Mouse (Mus musculus) thymus, postnatal 0 days (tissue): Measurements from ENCODE around the gene Slc45a2. TPM values are rescaled to one million over a fixed set of nuclear protein-coding genes. Genes with fewer than 3 reads are reported as not detected.
"Not testable (repeated sequence)": the region's sequence is repeated elsewhere in the genome, so short reads cannot be mapped to it uniquely, and the experiment has no call there.

Experiments
- DNase-seq: peaks from one replicate; pipeline ENCODE4 v3.0.0-alpha.2; 2015; ENCODE audit warnings: low spot score
- polyA plus RNA-seq: library from polyadenylated mRNA; unstranded; fragments of >200 nt; fragmentation: Nextera tagmentation; extraction: Ambion mirVana; gene quantifications from 2 replicates; pipeline ENCODE4 v1.2.1, GENCODE M21; 2015

The Slc45a2 gene
- polyA plus RNA-seq, result 0.05 and 0.13 TPM in 2 replicates

DNA sequence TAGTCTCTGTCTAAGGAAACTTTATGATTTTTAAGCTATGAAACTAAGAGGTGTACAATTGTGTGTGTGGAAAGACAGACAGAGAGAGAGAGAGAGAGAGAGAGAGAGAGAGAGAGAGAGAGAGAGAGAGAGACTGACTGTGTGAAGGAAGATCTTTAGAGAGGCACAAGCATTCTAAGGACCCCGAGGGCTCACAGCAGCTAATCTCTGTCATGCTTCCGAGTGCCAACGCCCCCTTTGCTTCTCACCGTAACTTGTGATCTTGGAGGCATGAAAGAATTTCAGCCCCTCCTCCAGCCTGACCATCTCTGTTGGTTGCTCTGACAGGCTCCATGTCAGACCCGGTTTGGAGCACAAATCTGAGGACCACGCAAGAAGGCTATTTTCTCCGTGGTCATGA is at the start of gene Slc45a2:
Gene Slc45a2 (plus strand): TSS at position 301 of the 400 bp plus-strand sequence.
- DNase-seq, result no peak

DNA sequence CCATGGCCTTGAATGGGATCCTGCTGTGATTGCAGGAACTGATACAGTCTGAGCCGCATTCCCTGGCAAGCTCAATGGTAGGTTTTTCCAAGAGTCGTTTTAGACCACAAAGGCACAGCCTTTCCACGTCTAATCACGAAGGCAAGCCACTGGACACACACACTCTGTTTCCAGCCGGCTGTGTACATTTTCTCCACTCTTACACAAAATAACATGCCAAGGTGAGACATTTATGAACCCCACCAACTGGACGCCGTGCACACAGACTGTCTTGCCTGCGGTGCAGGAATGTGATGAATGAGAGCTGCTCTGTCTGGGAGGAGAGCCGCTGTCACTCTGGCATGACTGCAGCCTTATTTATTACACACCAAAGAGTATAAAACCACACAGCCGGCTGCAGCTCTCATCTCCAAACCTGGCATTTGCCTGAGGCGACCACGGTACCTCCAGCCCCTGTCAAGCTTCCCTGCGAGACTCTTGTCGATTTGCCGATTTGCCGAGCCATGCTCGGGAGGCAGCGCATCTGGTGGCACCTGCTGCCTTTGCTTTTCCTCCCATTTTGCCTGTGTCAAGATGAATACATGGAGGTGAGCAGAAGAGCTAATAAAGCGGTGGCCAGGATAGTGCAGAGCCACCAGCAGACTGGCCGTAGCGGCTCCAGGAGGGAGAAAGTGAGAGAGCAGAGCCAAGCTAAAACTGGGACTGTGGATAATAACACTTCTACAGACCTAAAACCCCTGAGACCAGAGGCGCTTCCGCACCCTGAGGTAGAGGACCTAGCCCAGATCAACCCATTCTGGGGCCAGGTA is 48.4 kb upstream of the Slc45a2 start, which contains the start of gene C1qtnf3:
Gene C1qtnf3 (plus strand): TSS at position 382 of the 809 bp plus-strand sequence.
- DNase-seq, result no peak

DNA sequence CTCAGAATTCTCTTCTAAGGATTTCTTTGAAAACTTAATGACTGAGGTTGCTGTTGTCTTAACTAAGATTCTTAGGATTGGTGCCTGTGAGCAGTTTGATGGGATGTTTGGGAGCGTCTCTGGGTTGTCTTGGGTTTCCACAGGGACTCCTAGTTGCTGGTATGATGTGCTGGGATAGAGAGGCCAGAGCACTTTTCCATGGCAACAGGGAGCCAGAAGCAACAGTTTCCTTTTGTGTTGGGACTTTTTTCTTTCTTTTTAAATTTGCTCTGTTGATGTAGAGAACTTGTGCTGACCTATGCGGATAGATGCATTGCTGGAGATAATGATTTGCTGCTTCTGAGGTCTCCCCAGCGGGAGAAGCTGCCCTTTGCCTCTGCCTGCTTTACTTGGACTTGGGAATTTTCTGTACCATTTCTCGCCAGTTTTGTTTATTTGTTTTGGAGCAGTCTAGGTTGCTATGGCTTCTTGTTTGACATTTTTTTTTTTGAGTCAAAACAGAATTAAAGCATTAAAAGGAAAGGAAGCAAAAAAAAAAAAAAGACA is 47.7 kb upstream of the Slc45a2 start:
- no peak for DNase-seq

DNA sequence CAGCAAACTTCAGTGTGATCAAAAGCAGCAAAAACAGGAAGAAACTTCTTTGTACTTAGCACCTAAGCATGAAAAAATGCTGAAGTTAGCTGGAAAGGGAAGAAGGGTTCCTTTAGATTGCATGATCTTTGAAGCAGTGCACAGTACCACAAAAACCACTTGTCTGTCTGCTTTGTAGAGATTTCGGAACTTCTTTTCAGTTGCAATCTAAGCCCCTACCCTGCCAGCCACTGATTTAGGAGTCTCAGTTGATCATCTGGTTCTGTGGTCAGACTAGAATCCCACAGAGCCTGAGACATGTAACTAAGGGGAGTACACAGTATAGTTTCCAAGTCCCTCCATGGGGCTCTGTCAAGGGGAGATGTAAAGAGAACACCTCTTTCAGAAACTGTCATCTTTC is 47.1 kb upstream of the Slc45a2 start:
- no peak for DNase-seq

DNA sequence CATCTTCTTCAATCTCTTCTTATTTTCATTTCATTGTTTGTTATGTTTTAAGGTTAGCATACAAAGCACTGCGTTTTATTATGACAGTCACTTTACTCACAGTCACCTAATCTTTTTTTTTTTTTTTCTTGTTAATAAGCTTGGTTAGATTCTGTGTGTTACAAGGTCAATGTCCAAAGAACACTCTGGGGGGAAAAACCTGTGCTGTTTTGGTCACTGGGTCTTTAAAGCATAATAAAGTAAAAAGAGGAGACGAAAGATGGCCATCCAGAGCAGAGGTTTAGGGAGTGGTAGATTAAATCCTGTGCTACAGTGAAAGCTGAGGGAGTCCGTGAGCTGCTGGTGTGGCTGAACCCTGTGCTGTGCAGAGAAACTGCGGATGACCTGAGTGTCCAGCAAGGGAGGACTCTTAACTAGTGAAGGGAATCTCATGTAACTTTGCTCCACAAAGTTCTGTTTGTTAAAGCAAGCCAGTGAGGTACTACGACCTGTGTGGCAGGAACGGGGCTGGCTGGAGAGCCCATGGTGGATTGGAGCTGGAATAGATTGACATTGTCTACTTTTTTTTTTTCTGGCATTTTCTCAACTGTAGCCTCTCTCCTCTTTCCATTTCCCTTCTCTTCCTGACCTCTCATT is 46.0 kb upstream of the Slc45a2 start:
- DNase-seq, result no peak

DNA sequence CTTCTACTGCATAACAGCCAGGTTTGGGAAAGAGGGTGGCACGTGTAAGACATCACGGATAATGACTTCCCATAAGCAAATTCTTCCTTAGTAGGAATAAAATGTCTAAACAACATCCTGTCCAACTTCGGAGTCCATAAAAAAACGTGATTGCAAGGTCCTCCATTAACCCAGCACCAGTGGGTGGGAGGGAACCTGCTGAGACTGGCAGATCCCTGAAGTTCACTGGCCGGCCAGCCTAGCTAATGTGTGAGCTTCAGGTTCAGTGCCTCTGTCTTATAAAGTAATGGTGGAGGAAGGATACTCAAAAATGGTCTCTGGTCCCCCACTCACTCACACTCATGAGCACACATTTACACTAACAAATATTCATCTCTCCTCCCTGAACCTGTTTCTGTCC is 45.4 kb upstream of the Slc45a2 start:
- no peak for DNase-seq

DNA sequence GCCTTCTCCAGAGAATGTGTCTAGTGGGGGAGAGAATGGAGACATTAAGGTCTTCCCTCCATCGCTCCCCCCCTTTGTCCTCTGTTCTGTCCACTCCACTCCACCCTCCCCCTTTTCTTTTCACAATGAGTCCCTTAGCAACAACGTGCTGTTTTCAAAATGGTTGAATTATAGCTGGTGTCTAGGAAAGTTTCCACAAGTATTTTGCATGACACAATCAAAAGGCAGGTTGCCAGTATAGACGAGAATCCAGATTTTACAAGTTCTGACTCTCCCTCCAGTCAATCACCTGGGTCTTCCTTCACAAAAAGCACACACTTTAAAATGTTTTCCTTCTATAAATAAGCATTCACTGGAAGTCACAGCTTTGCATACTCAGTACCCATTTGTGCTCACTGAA is 43.8 kb upstream of the Slc45a2 start:
- no peak for DNase-seq

DNA sequence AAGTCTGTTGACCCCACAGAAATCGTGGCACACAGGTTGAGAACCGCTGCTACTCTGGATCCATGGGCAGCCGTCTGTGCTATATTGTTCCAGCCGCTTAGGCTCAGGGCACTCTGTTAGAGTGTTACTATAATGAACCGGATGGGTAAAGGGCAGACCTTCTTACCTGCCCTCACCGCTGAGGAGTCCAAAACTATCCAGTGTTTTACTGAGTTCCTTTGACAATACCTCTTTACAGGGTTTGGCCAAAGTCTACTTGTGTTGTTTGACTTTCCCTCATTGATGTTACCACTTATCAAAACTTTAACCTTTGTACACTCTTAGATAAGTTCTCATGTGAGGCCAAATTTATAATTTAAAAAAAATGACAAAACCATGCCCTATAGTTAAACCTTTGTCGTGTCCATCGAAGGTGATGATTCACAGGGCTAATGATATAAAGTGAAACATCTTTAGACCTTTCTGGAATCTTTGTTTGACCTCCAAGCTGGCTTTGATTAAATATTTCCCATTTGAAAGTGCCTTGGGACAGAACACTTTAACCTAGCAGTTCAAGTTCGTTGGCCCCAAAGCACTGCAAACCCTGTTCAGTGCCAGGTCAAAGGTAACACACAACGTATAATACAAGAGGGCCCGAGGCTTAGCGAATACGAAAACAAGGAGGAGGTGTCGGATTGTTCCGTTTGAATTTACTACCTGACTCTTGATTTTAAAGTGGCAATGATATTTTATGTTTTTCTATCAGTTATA is 41.1 kb upstream of the Slc45a2 start:
- DNase-seq, result no peak

DNA sequence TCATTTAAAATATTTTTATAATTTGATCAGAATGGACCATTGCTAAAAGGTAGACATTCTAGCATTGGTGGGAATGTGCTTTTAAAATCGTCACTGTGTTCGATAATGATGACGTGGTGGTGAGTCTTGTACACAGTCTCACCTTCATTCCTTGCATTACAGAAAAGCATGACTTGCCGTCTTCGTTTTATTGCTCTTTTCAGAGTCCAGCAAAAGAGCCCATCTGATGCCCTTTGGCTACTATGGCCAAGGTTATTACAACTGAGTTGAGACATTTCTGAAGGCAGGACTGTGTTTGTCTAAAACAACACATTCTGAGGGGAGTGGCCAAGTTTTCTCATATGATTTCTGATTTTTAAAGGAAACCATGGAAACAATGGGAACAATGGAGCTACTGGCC is 40.3 kb upstream of the Slc45a2 start:
- DNase-seq, result no peak

DNA sequence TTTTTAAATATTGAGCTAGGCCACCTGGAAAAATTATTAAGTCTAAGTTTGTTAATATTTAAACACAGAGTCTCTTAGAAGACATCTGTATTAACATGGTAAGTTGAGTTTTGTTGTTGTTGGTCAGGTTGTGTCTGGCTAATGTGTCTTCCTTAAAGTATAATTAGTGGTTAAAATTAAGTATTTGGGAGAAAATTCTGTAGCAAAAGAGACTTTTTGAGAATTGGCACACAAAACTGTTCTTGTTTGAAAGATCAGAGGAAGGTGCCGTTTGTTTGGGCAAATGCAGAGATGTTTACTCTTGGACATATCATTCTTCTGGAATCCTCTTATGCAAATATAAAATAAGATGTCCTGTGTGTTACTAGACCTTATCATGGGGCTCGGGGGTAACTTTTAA is 37.9 kb upstream of the Slc45a2 start:
- no peak for DNase-seq

DNA sequence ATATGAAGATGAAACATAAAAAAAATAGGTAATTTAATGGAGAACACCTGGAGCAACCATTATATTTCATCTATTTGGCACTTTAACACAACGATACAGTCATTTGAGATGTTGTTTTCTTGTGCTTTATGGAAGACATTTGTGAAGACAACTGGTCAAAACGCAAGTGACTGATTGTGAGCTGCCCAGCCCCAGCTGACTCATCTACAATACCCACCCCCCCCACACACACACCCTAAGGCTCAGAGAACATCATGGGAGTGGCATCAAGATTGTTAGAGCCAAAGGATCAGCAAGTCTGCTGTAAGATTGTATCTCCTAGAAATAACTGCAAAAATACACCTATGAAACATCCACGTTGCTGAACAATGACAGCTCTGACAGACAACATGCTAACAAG is 31.1 kb upstream of the Slc45a2 start:
- DNase-seq, result no peak

DNA sequence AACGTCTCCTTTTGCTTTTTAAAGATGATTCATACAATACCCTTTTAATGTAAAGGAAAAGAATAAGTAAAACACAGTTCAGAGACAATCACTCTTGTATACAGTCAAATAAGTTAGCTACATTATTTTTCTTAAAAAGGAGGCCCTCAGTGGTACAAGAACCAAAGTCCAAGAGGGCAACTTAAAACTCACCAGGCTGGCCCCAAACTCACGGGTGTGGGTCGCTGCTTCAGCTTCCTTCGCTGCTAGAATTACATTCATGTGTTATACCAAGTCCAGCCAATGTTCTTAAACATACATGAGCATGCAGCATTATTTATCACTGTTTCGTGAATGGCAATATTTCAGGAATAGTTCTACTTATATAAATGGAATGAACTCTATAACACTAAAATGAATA is 29.7 kb upstream of the Slc45a2 start:
- no peak for DNase-seq

DNA sequence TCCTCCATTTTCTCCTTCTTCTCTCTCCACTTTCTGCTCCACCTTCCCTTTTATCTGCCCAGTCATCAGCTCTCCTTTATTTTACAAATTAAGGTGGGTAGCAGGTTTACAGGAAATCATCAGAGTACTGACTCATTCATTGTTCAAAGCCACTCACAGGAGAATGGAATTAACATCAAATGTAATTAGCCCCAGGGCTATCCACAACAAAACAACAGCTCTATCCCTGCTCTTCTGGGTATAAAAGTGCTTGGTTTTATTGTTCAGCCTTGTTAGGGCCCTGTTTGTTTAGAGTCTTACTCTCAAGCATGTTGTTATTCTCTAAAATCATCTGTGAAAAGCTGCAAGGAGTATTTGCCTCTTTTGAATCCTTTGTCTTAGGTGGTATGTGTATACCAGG is 23.4 kb upstream of the Slc45a2 start:
- DNase-seq, result no peak

DNA sequence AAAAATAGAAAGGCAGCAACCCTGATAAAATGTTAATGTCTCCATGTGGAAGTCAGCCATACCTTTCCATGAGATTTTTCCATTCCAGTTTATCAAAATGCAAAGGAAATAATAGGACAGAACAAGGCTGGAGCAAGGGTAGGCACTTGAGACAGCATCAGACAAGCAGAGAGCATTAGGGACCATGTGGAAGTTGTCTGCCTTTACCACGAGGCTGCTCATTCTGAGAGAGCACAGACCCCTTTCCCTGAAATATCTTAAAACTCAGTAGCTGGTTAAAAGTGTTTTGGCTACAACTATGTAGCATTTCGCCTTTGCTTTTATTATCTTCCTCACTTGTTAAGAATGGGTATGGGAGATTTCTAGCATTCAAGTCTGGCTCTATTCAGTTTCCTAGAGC is 19.8 kb upstream of the Slc45a2 start:
- DNase-seq, result no peak

DNA sequence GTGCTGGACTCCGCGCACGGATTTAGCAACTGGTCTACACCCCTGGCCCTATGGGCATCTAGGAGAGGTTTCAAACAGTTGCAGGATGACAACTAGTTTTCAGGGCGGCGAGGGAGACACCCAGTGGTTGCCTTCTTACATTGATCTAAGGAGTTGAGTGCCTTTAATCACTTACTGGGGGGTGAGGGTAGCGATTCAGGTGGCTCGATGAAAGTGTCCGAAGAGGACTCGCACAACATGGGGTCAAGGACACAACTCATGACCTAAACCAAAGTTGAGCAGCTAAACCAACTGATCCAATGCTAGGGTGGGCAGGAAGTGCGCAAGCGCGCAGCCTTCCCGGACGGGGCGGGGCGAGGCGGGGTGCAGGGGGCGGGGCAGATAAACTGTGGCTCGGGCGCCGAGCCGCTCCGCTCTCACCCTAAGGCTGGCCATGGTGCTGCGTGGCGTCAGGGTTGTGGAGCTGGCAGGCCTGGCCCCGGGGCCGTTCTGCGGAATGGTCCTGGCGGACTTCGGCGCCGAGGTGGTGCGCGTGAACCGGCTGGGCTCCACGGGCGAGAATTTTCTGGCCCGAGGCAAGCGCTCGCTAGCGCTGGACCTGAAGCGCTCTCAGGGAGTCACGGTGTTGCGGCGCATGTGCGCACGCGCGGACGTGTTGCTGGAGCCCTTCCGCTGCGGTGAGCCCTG is 19.0 kb upstream of the Slc45a2 start, which contains the start of gene Amacr:
Gene Amacr (plus strand): TSS at position 380 of the 687 bp plus-strand sequence.
- DNase-seq, result peak; percentile 90

DNA sequence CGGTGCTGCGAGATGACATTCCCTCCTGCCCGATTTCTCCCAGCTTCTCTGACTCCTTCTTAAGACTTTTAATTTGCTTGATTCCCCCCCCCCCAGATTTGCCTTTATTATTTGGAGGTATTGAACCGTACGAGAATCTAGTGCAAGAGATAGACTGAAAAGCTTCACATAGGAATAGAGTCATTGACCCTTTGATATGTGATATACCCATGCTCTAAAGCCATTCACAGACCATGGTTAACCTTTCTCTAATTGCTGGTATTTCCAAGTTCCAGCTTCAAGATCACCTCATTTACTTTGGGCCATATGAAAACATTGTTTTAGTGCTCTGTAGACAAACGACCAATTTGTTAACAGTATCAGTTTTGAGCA is 18.5 kb upstream of the Slc45a2 start:
- no peak for DNase-seq

DNA sequence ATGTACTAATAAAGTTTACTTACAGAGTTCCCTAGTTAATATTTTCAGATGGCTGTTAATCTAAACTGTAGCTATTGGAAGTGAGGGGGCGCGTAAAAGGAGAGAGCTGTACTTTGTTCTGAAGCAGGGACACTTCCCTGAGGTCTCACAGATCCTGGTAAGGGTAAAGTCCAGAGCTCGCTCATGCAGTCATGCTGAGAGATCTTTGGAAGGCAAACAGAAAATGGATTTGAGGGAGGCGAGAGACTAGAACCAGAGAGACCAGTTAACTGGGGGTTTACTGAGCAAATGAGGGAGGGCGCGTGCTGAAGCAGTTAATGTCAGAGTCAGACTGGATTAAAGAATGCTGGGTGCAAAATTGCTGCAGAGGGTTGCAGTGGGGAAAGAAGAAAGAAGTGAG is 14.8 kb upstream of the Slc45a2 start:
- DNase-seq, result no peak

DNA sequence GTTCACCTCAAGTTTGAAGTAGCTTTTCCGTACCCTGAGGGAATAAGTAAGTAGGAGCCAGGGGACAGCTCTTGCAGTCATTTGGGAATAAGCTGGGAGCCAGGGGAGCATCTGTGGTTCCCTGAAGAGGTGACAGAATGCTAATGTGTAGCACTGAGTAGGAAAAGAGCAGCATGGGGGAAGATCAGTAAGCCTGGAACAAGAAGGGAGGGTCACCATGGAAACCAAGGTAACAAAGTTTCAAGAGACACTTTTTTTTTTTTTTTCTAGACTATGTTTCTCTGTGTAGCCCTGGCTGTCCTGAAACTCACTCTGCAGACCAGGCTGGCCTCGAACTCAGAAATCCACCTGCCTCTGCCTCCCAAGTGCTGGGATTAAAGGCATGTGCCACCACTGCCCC is 14.0 kb upstream of the Slc45a2 start:
- not testable (repeated sequence) for DNase-seq

DNA sequence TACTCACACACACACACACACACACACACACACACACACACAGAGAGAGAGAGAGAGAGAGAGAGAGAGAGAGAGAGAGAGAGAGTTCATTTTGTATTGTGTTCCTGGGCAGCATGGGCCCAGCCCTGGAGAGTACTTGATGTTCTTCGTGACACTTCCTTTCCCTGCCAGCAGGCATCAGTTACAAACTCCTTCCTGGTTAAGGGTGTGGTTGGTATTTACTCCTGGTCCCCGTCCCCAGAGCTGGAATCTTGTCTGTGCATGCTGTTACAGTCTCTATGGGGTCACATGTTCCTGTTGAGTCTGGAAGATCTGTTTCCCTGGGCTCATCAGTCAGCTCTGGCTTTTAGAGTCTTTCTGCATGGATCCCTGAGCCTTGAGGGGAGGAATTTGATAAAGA is 10.1 kb upstream of the Slc45a2 start:
- no peak for DNase-seq

DNA sequence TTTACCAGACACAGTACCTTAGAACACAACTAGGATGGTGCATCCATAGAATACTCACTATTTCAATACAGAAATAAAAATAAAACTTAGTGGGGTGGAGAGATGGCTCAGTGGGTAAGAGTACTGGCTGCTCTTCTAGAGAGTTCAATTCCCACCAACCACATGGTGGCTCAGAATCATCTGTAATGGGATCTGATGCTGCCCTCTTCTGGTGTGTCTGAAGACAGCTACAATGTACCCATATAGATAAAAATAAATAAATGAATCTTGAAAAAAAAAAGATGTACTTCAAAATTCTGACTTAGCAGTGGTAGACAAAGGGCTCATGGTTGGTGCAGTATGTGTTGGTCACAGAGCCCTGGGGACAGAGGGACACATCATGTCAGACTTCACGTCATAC is 9.0 kb upstream of the Slc45a2 start:
- DNase-seq, result no peak

DNA sequence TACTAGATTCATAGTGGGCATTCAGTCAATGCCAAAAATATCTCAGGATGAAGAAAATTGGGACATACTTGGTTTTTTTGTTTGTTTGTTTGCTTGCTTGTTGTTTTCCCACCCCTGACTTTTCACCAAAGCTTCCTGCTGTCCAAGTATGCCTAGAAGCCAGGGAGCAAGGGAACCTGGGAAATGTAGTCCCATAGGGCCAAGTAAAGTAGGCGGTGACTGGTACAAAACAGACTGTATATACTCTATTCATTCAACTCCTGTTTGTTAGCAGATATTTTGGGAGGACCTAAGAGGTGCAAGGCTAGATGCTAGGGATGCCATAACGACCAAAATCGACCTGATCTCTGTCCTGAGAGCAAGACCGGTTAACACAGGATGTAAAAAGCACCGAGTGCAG is 689 bp upstream of the Slc45a2 start:
- no peak for DNase-seq
